Mouse (Mus musculus) kidney, embryonic 14.5 days (tissue): ENCODE results near the gene Zfhx3. TPM values are rescaled to one million over a fixed set of nuclear protein-coding genes. Genes with fewer than 3 reads are reported as not detected.

ENCODE experiments used
- ATAC-seq: fragments of 200-750 bp; cut with Nextera tagmentation; 2 replicates; pipeline ENCODE4 v1.8.0; 2017; ENCODE audit warnings: moderate number of reproducible peaks, mild to moderate bottlenecking, moderate TSS enrichment, moderate library complexity; ENCODE audit not compliant: low FRiP score, low TSS enrichment
- H3K27ac ChIP-seq: fragments of 300-500 bp; sonication (generic); 2 replicates; pipeline ENCODE4 v1.5.1; 2014; ENCODE audit warnings: low read depth, mild to moderate bottlenecking, low read length, moderate library complexity, mixed read lengths
- H3K27me3 ChIP-seq: fragments of 300-500 bp; sonication (generic); 2 replicates; pipeline ENCODE4 v1.6.1; 2014; ENCODE audit warnings: mild to moderate bottlenecking, low read length; ENCODE audit not compliant: control insufficient read depth, insufficient read depth
- H3K36me3 ChIP-seq: fragments of 300-500 bp; sonication (generic); 2 replicates; pipeline ENCODE4 v1.6.1; 2014; ENCODE audit warnings: low read length, mixed read lengths; ENCODE audit not compliant: control insufficient read depth, insufficient read depth
- H3K4me1 ChIP-seq: fragments of 300-500 bp; sonication (generic); 2 replicates; pipeline ENCODE4 v1.6.1; 2014; ENCODE audit warnings: low read length, mixed read lengths; ENCODE audit not compliant: control insufficient read depth, insufficient read depth
- H3K4me2 ChIP-seq: fragments of 300-500 bp; sonication (generic); replicated peaks from 2 replicates; pipeline ENCODE4 v1.6.1; 2014; ENCODE audit warnings: low read depth, mild to moderate bottlenecking, low read length
- H3K4me3 ChIP-seq: fragments of 300-500 bp; sonication (generic); 2 replicates; pipeline ENCODE4 v1.5.1; 2014; ENCODE audit warnings: mild to moderate bottlenecking, low read length
- H3K9ac ChIP-seq: fragments of 300-500 bp; sonication (generic); 2 replicates; pipeline ENCODE4 v1.6.1; 2014; ENCODE audit warnings: low read depth, mild to moderate bottlenecking, low read length, moderate library complexity
- H3K9me3 ChIP-seq: fragments of 300-500 bp; sonication (generic); 2 replicates; pipeline ENCODE4 v1.6.1; 2016; ENCODE audit warnings: low read length; ENCODE audit not compliant: control insufficient read depth
- WGBS: fragments of 180-500 bp; shearing (Covaris S2); extraction: QIAGEN DNeasy Blood & Tissue Kit; methylation state at CpG from one replicate; pipeline ENCODE4 v1.1.7; 2014; 5-methylcytosine and 5-hydroxymethylcytosine counted together
- polyA plus RNA-seq: library from polyadenylated mRNA; unstranded; fragments of >200 nt; fragmentation: Nextera tagmentation; extraction: Ambion mirVana; gene quantifications from 2 replicates; pipeline ENCODE4 v1.2.1, GENCODE M21; 2014

The Zfhx3 gene
- polyA plus RNA-seq, 1 experiment from 2014 or later: 11.7 TPM

DNA sequence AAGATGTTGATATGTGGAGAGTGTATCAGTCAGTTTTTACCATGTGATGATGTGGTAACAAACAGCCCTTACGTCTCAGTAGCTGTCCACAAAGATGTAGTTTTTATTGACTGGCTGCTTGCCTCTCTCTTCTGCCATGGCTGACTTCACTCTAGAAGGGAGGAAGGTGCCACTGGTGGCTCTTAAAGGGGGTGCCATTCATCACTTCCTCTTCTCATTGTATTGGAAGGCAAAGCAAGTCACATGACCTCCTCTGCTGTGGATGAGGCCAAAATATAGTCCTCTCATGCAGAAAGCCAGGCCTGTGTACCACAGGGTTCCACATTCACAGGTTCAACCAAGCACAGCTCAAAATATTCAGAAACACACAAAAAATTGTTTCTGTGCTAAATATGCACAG is 688.6 kb downstream of the Zfhx3 start:
- Histone ChIP-seq H3K4me2 (no peak overlapping the region), H3K4me1 (no peaks in the 10 kb centered on the region), H3K27ac (no peak overlapping the region), H3K36me3 (no peaks in the 10 kb centered on the region), H3K9me3 (no peaks in the 10 kb centered on the region), H3K9ac (no peak overlapping the region), H3K4me3 (no peak overlapping the region), H3K27me3 (no peaks in the 10 kb centered on the region)
- WGBS: 77% methylated on average over 1 of the region's 1 CpGs
- no peak for ATAC-seq

DNA sequence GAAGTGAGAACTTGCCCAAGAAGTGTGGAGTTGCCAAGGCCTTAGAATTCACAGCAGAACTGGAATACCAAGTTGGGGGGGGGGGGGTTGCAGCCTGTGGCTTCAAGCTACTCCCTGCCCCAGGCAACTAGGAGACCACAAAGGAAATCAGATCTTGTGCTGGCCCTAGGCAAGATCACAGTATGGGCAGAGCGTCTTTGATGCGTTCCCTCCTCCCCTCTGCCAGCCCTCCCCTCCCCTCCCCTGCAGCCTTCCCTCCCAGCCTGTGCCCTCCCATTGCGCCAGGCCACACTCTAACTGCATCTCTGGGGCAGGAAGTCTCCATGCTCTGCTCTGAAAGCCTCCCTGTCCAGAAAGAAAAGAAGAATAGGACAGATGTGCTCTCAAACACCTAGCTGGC is 691.8 kb downstream of the Zfhx3 start:
- Histone ChIP-seq H3K36me3 (no peaks in the 10 kb centered on the region), H3K4me3 (no peak overlapping the region), H3K27me3 (no peaks in the 10 kb centered on the region), H3K9me3 (no peaks in the 10 kb centered on the region), H3K4me1 (no peaks in the 10 kb centered on the region), H3K9ac (no peak overlapping the region), H3K27ac (no peak overlapping the region), H3K4me2 (no peak overlapping the region)
- WGBS: 37% methylated on average over 3 of the region's 3 CpGs
- ATAC-seq: no peak

DNA sequence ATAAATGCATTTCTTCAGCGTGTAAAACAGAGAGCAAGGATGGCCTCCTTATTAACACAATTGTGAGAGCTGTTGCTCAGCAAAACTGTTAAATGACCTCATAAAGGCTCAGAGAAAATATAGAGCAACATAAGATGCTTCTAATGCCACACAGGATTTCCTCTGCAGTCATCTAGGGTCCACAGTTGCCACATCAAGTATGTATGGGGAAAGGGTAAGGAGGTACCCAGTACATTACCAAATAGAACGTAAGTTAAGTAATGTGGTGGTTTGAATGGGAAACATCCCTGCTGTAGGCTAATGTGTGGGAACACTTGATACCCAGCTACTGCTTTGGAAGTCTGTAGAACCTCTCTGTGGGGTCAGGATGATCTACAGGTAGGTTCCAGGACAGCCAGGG is 695.4 kb downstream of the Zfhx3 start:
- no peak overlapping the region for H3K9ac ChIP-seq
- 95% methylated on average over 2 of the region's 2 CpGs for WGBS
- ATAC-seq: no peak

DNA sequence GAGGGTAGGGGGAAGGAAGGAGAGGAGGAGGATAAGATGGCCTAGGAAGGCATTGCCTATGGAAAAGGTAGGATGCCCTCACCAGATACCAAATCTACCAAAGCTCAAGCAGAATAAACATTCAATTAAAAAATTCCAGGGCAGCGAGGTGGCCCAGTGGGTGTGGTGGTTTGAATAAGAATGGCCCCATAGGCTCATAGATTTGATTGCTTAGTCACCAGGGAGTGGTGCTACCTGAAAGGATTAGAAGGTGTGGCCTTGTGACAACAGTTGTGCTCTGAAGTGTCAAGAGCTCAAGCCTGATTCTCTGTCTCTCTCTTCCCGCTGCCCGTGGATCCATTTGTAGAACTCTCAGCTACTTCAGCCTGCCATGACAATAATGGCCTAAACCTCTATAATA is 703.2 kb downstream of the Zfhx3 start:
- Histone ChIP-seq H3K27me3 (no peaks in the 10 kb centered on the region), H3K27ac (no peak overlapping the region), H3K9me3 (no peaks in the 10 kb centered on the region), H3K4me2 (no peak overlapping the region), H3K9ac (no peak overlapping the region), H3K36me3 (no peaks in the 10 kb centered on the region), H3K4me3 (no peak overlapping the region), H3K4me1 (0 out of 2 replicates have a peak, but pooled peaks cover 7% of the 10 kb centered on the region)
- WGBS: 90% methylated on average over 3 of the region's 3 CpGs
- ATAC-seq: no peak

More for the DNA sequence above, 695.4 kb downstream of the Zfhx3 start:
- Histone ChIP-seq H3K27me3 (no peaks in the 10 kb centered on the region), H3K4me2 (no peak overlapping the region), H3K27ac (no peak overlapping the region), H3K36me3 (no peaks in the 10 kb centered on the region), H3K4me3 (no peak overlapping the region), H3K4me1 (no peaks in the 10 kb centered on the region), H3K9me3 (no peaks in the 10 kb centered on the region)

DNA sequence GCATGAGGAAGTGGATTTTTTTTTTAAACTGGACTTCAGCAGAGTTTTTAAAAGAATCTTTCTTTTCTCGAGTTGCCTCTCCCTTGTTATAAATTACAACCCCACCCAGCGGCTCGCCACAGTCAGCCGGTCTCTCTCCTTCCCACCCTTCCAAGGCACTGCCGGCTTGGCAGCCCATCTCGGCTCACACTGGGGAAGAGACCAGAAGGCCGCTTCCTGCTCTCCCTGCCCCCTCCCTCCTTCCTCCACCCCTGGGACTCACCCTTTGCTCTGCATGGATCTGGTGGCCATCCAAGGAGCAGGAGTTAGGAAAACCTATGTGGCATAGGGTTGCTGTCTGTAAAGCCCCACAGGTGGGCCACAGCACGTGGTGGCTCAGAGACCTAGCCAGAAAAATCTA is 705.1 kb downstream of the Zfhx3 start:
- H3K9me3 ChIP-seq: no peaks in the 10 kb centered on the region
- 23% methylated on average over 8 of the region's 8 CpGs for WGBS
- H3K27ac ChIP-seq: no peak overlapping the region; the same call in 1 of the 2 replicates
- 0 out of 2 replicates have a peak, but pooled peaks cover 7% of the 10 kb centered on the region for H3K4me1 ChIP-seq
- no peak overlapping the region for H3K9ac ChIP-seq
- no peak overlapping the region for H3K4me2 ChIP-seq
- ATAC-seq: no peak
- no peaks in the 10 kb centered on the region for H3K27me3 ChIP-seq
- no peaks in the 10 kb centered on the region for H3K36me3 ChIP-seq
- H3K4me3 ChIP-seq: no peak overlapping the region

DNA sequence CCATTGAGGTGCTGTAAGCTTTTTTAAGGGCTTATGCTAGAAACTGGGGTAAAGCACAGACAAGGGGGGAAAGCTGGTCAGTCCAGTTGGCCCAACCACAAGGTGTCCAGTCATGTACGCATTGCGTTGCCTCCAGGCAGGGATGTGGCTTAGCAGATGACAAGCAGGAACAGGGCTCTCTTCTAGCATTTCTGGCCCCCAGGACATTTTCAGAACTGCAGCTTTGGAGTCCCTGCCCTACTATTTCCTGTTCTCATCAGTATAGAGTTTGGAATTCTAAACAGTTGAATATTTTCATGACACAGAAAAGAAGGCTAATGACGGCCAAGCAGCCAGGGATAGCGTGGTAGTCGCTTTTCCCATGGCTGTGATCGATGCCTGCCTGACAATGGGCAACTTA is 706.5 kb downstream of the Zfhx3 start:
- 0 out of 2 replicates have a peak, but pooled peaks cover 7% of the 10 kb centered on the region for H3K4me1 ChIP-seq
- no peaks in the 10 kb centered on the region for H3K9me3 ChIP-seq
- no peak for ATAC-seq
- H3K4me3 ChIP-seq: no peak overlapping the region
- H3K27me3 ChIP-seq: no peaks in the 10 kb centered on the region
- no peak overlapping the region for H3K9ac ChIP-seq
- no peaks in the 10 kb centered on the region for H3K36me3 ChIP-seq
- WGBS: 84% methylated on average over 6 of the region's 6 CpGs
- no peak overlapping the region for H3K27ac ChIP-seq
- no peak overlapping the region for H3K4me2 ChIP-seq

DNA sequence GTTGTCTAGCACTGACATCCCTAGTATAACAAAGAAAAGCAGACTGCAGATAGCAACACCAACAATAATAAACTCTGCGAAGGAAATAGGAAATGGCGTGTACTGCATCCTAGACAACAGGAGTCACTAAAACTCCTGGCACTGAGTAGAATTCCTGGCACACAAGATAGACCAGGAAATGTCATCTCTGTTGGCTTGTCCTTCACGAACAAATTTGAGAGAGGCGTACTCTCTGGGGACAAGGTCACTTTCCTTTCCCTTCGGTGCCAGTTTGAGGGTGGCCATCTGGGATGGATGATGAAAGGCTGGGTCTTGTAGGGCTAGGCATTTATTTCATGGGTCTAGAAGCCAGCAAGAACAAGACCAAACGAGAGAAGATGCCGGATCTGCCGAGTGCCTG is 708.4 kb downstream of the Zfhx3 start:
- Histone ChIP-seq H3K27me3 (no peaks in the 10 kb centered on the region), H3K4me2 (no peak overlapping the region), H3K27ac (no peak overlapping the region), H3K36me3 (no peaks in the 10 kb centered on the region), H3K9me3 (no peaks in the 10 kb centered on the region), H3K4me1 (0 out of 2 replicates have a peak, but pooled peaks cover 7% of the 10 kb centered on the region), H3K4me3 (no peak overlapping the region), H3K9ac (no peak overlapping the region)
- 82% methylated on average over 8 of the region's 8 CpGs for WGBS
- no peak for ATAC-seq

DNA sequence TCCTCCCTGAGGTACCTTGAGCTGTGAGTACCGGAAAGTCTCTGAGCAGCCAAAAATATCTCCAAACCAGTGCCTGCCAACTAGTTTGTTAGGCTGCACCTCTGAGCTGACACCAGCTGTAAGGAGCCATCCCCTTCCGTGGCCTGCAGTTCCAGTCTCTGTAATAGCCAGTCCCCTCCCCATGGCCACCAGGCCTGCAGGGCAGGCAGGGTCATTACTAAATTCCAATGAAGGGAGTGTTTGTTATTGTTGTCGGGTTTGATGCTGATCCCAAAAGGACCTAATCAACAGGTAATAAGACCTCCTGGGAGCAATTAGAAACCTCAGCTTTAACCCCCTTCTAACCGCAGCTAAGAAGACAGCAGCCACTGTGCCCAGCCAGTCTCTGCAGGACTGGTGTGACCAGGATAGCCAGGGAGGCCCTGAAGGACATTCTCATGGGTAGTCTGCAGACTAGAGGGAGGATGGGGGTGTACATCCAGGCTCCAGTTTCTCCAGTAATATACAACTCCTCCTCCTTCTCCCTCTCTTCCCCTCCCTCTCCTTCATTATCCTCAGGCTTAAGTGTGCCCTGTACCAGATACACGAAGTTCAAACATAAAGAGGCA is 719.1 kb downstream of the Zfhx3 start:
- no peaks in the 10 kb centered on the region for H3K4me1 ChIP-seq
- ATAC-seq: no peak

DNA sequence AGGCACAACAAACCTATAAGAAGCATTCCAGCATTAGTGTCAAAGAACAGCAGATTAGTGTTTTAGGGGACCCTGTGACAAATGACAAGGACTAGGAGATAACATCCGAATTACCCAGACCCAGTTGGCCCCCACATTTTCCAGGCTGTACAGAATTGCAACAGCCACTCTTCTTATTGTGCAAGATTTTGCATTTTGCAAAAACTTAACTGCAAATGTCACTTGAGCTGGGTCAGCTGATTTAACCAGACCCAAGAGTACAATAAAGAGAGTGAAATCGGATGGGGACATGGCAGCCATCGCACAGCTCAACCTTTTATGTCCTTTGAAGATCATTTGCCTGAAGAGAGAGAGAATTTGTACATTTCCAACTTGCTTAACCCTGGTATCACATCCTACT is 720.3 kb downstream of the Zfhx3 start:
- Histone ChIP-seq H3K4me2 (no peak overlapping the region), H3K4me1 (no peaks in the 10 kb centered on the region), H3K27ac (no peak overlapping the region), H3K9ac (no peak overlapping the region), H3K36me3 (no peaks in the 10 kb centered on the region), H3K9me3 (no peaks in the 10 kb centered on the region), H3K4me3 (no peak overlapping the region), H3K27me3 (no peaks in the 10 kb centered on the region)
- 68% methylated on average over 3 of the region's 3 CpGs for WGBS
- ATAC-seq: no peak

More for the DNA sequence above, 719.1 kb downstream of the Zfhx3 start:
- Histone ChIP-seq H3K27ac (no peak overlapping the region), H3K36me3 (no peaks in the 10 kb centered on the region), H3K9me3 (no peaks in the 10 kb centered on the region), H3K27me3 (no peaks in the 10 kb centered on the region), H3K4me3 (no peak overlapping the region), H3K4me2 (no peak overlapping the region), H3K9ac (no peak overlapping the region)
- 15% methylated on average over 5 of the region's 5 CpGs for WGBS
